Mouse (Mus musculus): ENCODE measurements at regions not wholly inside any gene's neighbourhood (a gene's known extent, or its start where the extent isn't known, plus 50 kb on each side); places are given as distances from the start of the nearest gene placed in this dataset.

GRCm38 (mm10) chr13:3752334-3752733, 51.8 kb downstream of the Calml3 start:
- no peak for DNase-seq (ENCODE audit: low spot score)

- no peak for DNase-seq (ENCODE audit: low spot score)
These were observed 52.9 kb downstream of the Calml3 start for GRCm38 (mm10) chr13:3751222-3751621.

DNA sequence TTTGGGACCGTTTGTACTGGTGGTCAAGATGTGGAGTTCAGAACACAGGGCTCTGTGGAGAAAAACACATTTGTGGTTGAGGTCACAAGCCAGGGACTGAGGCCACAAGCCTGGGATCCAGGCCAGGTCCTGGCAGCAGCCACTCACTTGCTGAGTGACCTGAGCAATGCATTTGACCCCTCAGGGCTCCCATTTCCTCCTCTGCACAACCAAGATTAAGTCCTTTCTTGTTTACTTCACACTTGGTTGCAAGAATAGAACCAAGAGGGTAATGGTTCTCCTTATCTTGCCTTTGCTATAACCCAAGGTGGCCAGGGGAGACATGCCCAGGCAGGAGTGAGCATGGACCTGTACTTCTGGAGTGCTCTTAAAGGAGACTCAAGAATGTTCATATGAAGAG, 53.4 kb downstream of the Calml3 start:
- peak; percentile 88 for DNase-seq (ENCODE audit: low spot score)

DNA sequence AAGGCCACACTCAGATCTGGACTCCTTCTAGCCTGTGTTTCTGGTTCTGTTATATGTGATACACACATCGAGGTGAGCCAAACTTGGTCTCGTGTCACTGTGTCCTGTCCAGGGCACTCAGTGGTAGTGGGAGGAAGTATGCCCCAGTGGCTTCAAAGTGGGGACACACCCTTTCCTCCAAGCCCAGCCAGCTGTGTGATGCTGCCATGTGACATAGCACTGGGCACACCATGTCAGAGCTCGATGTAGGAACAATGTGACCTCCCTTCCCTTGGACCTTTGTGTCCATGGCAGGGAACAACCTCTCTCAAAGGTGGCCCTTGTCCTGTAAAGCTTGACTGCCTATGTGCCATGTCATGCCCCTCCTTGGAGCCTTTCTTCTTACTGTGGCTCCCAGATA, 54.5 kb downstream of the Calml3 start:
- DNase-seq (ENCODE audit: low spot score), result no peak

DNA sequence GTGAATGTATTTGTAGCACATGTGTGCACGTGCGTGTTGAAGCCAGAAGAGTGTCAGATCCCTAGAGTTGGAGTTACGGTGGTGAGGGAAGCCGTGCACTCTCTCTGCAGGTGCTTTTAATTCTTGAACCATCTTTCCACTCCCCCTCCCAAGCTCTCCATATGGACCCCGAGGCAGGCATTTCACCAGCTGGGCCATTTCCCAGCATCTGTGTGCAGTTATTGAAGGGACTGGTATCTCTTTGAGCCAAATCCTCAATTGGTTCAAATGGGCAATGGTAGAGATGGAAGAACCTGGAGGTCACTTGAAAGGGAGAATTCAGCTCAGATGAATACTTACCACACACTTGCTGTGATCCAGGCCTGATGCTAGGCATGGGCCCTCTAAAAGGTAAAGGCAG, 55.3 kb downstream of the Calml3 start:
- no peak for DNase-seq (ENCODE audit: low spot score)

DNA sequence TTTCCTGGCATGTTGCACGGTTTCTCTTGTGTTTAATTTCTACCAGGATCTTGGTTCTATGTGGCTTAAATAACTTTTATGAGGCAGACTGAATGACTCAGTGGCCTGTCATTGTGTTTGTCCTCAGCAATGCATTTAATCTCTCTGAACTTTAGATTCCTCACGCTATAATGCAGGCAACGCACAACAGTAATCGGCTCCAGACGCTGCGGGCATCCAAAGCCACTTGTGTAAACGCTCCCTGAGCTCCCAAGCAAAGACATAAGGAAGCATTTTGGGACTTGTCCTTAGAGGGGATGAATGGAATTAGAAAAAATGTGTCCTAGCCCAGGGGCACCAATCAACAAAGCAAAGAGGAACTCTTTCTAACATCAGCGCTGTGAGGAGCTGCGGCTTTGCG, 57.6 kb downstream of the Calml3 start:
- DNase-seq (ENCODE audit: low spot score), result no peak

DNA sequence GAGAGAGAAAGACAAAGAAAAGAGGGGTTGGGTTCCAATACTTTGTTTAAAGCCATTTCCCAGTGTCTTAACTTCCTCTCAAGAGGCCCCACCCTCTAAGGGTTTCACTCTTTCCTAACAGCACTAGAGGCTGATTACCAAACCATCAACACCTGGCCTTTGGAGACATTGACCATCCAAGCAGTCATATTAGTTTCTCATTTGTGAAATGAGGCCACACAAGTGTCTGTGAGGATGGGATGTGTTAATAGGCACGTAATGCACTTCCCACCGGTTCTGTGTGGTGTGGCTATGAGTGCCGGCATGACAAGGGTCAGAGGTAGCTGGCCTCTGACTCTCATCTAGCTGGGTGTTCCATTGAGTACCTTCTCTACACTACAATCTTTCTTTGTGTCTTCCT, 59.2 kb downstream of the Calml3 start:
- DNase-seq (ENCODE audit: low spot score), result no peak

GRCm38 (mm10) chr13:3743692-3744457, 60.2 kb downstream of the Calml3 start:
- no peak for DNase-seq (ENCODE audit: low spot score)

DNA sequence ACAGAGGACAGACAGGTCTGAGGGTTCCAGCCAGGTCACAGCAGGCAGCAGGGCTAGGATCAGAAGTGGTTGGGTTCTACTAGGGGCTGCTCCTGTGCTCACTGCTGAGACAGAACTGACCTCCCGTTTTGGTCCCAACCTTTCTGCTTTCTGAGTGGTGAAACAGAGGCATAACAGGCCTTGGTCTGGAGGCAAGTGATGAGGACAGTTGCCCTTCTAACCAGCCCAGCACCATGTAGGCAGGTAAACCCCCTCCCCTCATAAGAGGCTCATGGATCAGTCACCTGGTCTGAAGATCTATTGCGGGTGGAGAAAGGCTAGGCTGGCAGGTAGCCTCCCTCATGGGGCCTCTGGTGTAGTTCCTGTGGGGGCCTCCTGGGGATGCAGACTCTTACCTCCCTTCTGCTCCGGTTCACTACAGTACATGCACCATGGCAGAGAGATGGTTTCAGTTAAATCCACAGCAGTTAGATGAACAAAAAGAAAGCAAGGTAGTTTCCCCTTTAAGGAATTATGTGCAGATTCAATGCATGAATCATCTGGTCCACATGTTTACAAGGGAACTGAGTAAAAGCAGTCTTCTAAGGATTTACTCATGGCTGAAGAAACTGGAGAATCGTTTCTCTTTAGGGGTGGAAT, 61.2 kb downstream of the Calml3 start:
- DNase-seq (ENCODE audit: low spot score), result no peak

GRCm38 (mm10) chr13:3742094-3742730, 61.9 kb downstream of the Calml3 start:
- peak; percentile 39 for DNase-seq (ENCODE audit: low spot score)

DNA sequence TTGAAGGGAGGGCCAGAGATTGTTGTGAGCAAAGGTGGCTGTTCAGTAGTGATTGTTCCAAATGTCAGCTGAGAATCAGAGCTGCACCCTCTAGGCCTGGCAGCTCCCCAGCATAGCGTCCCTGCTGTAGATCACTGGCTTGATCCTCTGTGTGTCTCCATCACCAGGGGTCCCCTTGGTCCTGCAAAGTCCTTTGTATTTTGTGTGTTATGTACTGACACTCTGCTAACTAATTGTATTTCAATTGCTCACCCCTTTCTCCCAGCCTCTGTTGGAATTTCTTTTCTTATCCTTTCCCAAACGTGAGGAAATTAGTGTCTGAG, 73.5 kb downstream of the Calml3 start:
- no peak for DNase-seq (ENCODE audit: low spot score)

DNA sequence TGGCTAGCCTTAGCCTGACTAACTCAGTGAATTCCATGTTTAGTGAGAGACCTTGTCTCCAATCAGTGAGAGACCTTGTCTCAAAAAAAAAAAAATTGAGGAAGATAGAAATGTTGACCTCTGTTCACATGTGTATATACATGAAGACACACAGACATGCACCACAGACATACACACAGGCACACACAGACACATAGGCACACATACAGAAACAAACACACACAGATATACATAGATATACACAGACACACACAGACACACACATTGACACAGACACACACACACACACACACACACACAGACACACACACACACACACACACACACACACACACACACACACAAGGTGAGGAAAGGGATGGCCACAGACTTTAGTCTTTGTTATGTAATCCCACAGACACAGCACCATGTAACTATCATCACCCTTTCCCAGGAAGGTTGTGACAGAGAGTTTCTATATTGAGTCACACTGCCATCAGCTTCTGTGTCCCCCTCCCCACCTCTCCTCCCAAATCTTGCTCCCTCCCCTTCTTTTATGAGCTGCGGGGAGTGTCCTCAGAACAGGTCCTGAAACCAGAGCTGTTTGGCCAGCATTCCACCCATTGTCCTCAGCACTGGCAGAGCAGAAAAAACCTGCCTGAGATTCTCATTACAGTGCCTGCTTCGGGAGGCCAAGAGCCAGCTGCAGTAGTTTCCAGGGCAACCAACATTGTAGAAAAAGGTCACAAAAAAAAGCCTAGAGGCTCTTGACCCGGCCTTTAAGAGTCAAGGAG, 74.0 kb downstream of the Calml3 start:
- DNase-seq (ENCODE audit: low spot score), result peak; percentile 77

- DNase-seq (ENCODE audit: low spot score), result no peak
These were observed 75.2 kb downstream of the Calml3 start for GRCm38 (mm10) chr13:3728888-3729287.

DNA sequence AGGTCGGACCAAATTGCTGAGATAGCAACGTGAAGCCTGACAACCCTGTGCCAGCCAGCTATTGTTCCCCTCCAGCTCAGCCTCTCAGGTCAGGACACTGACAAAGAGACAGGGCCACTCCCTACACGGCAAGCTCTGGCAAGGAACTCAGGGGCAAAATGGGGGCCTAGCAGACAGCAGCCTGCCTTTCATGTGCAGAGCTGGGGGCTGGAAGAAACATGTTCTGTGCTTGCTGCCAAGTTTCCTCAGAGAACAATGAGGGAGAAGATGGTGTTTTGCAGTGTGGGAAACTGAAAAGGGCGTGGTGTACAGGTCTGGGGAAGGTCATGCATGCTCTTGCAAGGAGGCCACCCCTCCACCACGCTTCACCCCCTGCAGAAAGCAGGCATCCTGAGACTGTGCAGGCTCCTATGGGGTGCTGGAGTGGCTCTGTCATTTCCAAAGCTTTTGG, 77.8 kb downstream of the Calml3 start:
- no peak for DNase-seq (ENCODE audit: low spot score)

GRCm38 (mm10) chr13:3725803-3726202, 78.3 kb downstream of the Calml3 start:
- no peak for DNase-seq (ENCODE audit: low spot score)

- DNase-seq (ENCODE audit: low spot score), result peak; percentile 61
These were observed 79.8 kb downstream of the Calml3 start for GRCm38 (mm10) chr13:3724313-3724712.

DNA sequence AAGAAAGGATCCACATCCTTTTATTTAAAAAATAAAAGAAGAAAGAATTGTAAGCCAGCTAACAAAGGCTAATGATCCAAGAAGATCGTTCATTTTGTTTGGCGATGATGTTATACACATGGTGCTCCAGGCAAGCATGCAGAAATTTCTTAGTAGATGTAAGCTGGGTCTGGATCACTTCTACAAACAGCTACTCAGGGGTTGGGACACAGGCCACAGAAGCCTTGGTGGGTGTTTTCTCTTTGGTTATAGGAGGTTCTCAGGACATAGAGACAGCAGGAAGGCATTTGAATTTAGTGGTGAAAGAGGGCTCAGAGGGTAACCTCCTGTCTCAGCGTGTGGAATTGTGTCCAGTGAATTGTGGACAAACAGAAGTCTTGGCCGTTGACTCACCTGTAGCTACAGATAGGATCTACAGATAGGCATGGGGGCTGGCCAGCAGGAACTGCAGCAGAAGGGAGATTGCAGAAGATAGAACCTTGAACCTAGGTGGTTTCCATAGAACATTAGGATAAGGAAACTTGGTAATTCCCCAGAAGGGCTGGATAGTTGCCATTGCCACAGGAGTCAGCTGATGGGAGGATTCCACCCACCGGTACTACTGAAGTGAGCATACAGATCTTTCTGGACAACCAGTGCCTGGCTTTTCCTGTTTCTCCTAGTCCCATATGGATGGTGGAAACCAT, 80.5 kb downstream of the Calml3 start:
- DNase-seq (ENCODE audit: low spot score), result no peak

- DNase-seq (ENCODE audit: low spot score), result no peak
These were observed 81.2 kb downstream of the Asb13 start for GRCm38 (mm10) chr13:3715019-3715418.

GRCm38 (mm10) chr13:3712497-3713160, 78.8 kb downstream of the Asb13 start:
- no peak for DNase-seq (ENCODE audit: low spot score)

GRCm38 (mm10) chr13:3712088-3712487, 78.3 kb downstream of the Asb13 start:
- no peak for DNase-seq (ENCODE audit: low spot score)

DNA sequence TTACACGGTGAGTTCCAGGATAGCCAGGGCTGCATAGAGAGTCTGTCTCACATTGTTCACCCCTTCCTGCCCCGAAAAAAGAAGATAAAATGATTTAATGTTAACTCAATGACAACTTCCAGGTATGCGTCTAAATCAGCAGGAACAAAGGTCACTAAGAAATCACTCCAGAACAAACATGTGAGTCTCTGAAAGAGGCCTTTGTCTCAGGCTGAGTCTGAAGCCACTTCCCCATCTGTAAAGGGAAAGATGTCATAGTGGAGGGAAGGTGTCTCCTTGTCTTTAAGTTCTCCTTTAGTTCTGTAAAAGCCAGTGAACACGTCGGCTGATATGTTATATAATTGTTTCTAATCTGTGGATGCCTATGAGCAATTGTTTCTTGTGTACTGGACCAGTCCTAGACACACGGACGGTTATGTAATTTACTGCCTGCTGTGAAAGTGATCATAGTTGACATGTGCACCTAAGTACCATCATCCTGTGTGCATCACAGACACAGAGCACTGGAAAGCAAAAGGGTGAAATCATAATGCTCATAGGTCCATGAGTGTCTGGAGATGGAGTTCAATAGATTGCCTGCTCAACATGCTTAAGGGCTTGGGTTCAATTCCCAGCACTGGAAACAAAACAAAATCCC, 76.3 kb downstream of the Asb13 start:
- DNase-seq (ENCODE audit: low spot score), result no peak

All from adipocyte (in vitro differentiated cells).